Mouse (Mus musculus): ENCODE measurements around the gene Gemin2. TPM values are rescaled to one million over a fixed set of nuclear protein-coding genes. Genes with fewer than 3 reads are reported as not detected.
A peak's percentile ranks its signal among the peaks of the same experiment; 100 is the strongest.
"Not testable (repeated sequence)": the region's sequence is repeated elsewhere in the genome, so short reads cannot be mapped to it uniquely, and the experiment has no call there.

Gene Gemin2
- polyA plus RNA-seq, 1 experiment from 2014 or later, result 40.2 TPM

GRCm38 (mm10) chr12:59052470-59052869 lies 39.3 kb downstream of the Gemin2 start:
- H3K9ac ChIP-seq (ENCODE audit: low read length), result no peak overlapping the region
- DNase-seq (ENCODE audit: low spot score) (no peak), ATAC-seq (ENCODE audit: insufficient number of reproducible peaks, low FRiP score, low TSS enrichment, low read depth) (no peak)
- no peak overlapping the region for H3K27ac ChIP-seq (replicated peaks; ENCODE audit: low read depth, low read length)
- 98% methylated on average over 3 of the region's 3 CpGs for WGBS
- H3K4me2 ChIP-seq (ENCODE audit: low read depth, severe bottlenecking), result no peak overlapping the region
- H3K9me3 ChIP-seq (ENCODE audit: control insufficient read depth, low read length), result no peaks in the 10 kb centered on the region
- no peaks in the 10 kb centered on the region for H3K27me3 ChIP-seq (ENCODE audit: control insufficient read depth, insufficient read depth, low read length)
- H3K4me1 ChIP-seq (ENCODE audit: control insufficient read depth, insufficient read depth, low read length), result no peaks in the 10 kb centered on the region
- no peak overlapping the region for H3K4me3 ChIP-seq (ENCODE audit: low read depth, low read length)
- H3K36me3 ChIP-seq (ENCODE audit: control insufficient read depth, insufficient read depth, low read length), result no peaks in the 10 kb centered on the region; the same call in 1 of the 2 replicates

- ATAC-seq (ENCODE audit: insufficient number of reproducible peaks, low FRiP score, low TSS enrichment, low read depth) (no peak), DNase-seq (ENCODE audit: low spot score) (no peak)
- no peaks in the 10 kb centered on the region for H3K9me3 ChIP-seq (ENCODE audit: control insufficient read depth, low read length)
- H3K9ac ChIP-seq (ENCODE audit: low read length), result no peak overlapping the region
- H3K27ac ChIP-seq (replicated peaks; ENCODE audit: low read depth, low read length), result no peak overlapping the region
- H3K4me3 ChIP-seq (ENCODE audit: low read depth, low read length), result no peak overlapping the region
- H3K27me3 ChIP-seq (ENCODE audit: control insufficient read depth, insufficient read depth, low read length), result no peaks in the 10 kb centered on the region
- H3K36me3 ChIP-seq (ENCODE audit: control insufficient read depth, insufficient read depth, low read length), result no peaks in the 10 kb centered on the region; the same call in 1 of the 2 replicates
- H3K4me1 ChIP-seq (ENCODE audit: control insufficient read depth, insufficient read depth, low read length), result no peaks in the 10 kb centered on the region
- 89% methylated on average over 5 of the region's 5 CpGs for WGBS
- H3K4me2 ChIP-seq (ENCODE audit: low read depth, severe bottlenecking), result no peak overlapping the region
These were observed 40.0 kb downstream of the Gemin2 start for GRCm38 (mm10) chr12:59053166-59053565.

DNA sequence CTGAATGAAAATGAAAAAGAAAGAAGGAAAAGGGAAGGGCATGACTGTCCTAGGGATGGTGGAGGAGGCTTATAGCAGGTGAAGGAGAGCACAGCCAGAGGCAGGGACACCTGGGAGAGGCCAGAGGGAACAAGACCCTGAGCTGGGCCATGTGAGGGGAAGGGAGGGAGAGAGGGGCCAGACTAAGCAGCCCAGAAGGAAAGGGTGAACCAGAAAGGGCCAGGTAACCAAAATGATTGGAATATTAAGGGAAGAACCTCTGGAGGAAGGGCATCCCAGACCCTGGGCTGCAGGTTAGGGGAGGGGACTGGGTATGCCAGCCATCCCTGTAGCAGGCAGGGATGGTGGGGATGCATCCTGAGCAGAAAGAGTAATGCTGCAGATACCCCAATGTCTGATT lies 40.8 kb downstream of the Gemin2 start:
- Histone ChIP-seq H3K27me3 (ENCODE audit: control insufficient read depth, insufficient read depth, low read length) (no peaks in the 10 kb centered on the region), H3K4me1 (ENCODE audit: control insufficient read depth, insufficient read depth, low read length) (no peaks in the 10 kb centered on the region), H3K36me3 (ENCODE audit: control insufficient read depth, insufficient read depth, low read length) (no peaks in the 10 kb centered on the region; the same call in 1 of the 2 replicates), H3K4me2 (ENCODE audit: low read depth, severe bottlenecking) (no peak overlapping the region), H3K9me3 (ENCODE audit: control insufficient read depth, low read length) (no peaks in the 10 kb centered on the region), H3K9ac (ENCODE audit: low read length) (no peak overlapping the region), H3K4me3 (ENCODE audit: low read depth, low read length) (no peak overlapping the region), H3K27ac (replicated peaks; ENCODE audit: low read depth, low read length) (no peak overlapping the region)
- ATAC-seq (ENCODE audit: insufficient number of reproducible peaks, low FRiP score, low TSS enrichment, low read depth) (no peak), DNase-seq (ENCODE audit: low spot score) (no peak)

GRCm38 (mm10) chr12:59055196-59055850 lies 42.1 kb downstream of the Gemin2 start:
- Histone ChIP-seq H3K9ac (ENCODE audit: low read length) (no peak overlapping the region), H3K4me3 (ENCODE audit: low read depth, low read length) (no peak overlapping the region), H3K9me3 (ENCODE audit: control insufficient read depth, low read length) (no peaks in the 10 kb centered on the region), H3K27ac (replicated peaks; ENCODE audit: low read depth, low read length) (no peak overlapping the region), H3K4me2 (ENCODE audit: low read depth, severe bottlenecking) (no peak overlapping the region), H3K27me3 (ENCODE audit: control insufficient read depth, insufficient read depth, low read length) (no peaks in the 10 kb centered on the region), H3K4me1 (ENCODE audit: control insufficient read depth, insufficient read depth, low read length) (peaks cover 2% of the 10 kb centered on the region; the same call in 1 of the 2 replicates), H3K36me3 (ENCODE audit: control insufficient read depth, insufficient read depth, low read length) (no peaks in the 10 kb centered on the region; the same call in 1 of the 2 replicates)
- ATAC-seq (ENCODE audit: insufficient number of reproducible peaks, low FRiP score, low TSS enrichment, low read depth) (no peak), DNase-seq (ENCODE audit: low spot score) (no peak)
- WGBS, result 82% methylated on average over 4 of the region's 4 CpGs

- no peak for DNase-seq (ENCODE audit: low spot score)
- Histone ChIP-seq H3K36me3 (ENCODE audit: control insufficient read depth, insufficient read depth, low read length) (no peaks in the 10 kb centered on the region; the same call in 1 of the 2 replicates), H3K27me3 (ENCODE audit: control insufficient read depth, insufficient read depth, low read length) (no peaks in the 10 kb centered on the region), H3K4me1 (ENCODE audit: control insufficient read depth, insufficient read depth, low read length) (peaks cover 2% of the 10 kb centered on the region; the same call in 1 of the 2 replicates), H3K9ac (ENCODE audit: low read length) (no peak overlapping the region), H3K4me2 (ENCODE audit: low read depth, severe bottlenecking) (no peak overlapping the region), H3K27ac (replicated peaks; ENCODE audit: low read depth, low read length) (no peak overlapping the region), H3K4me3 (ENCODE audit: low read depth, low read length) (no peak overlapping the region), H3K9me3 (ENCODE audit: control insufficient read depth, low read length) (no peaks in the 10 kb centered on the region)
- ATAC-seq (ENCODE audit: insufficient number of reproducible peaks, low FRiP score, low TSS enrichment, low read depth), result no peak
- WGBS, result 99% methylated on average over 11 of the region's 11 CpGs
These were observed 43.0 kb downstream of the Gemin2 start for GRCm38 (mm10) chr12:59056222-59056621.

- H3K4me2 ChIP-seq (ENCODE audit: low read depth, severe bottlenecking); H3K9me3 ChIP-seq (ENCODE audit: control insufficient read depth, low read length); DNase-seq (ENCODE audit: low spot score); H3K4me1 ChIP-seq (ENCODE audit: control insufficient read depth, insufficient read depth, low read length); H3K4me3 ChIP-seq (ENCODE audit: low read depth, low read length); ATAC-seq (ENCODE audit: insufficient number of reproducible peaks, low FRiP score, low TSS enrichment, low read depth); H3K27me3 ChIP-seq (ENCODE audit: control insufficient read depth, insufficient read depth, low read length); H3K27ac ChIP-seq (replicated peaks; ENCODE audit: low read depth, low read length); H3K9ac ChIP-seq (ENCODE audit: low read length); H3K36me3 ChIP-seq (ENCODE audit: control insufficient read depth, insufficient read depth, low read length): not testable (repeated sequence)
- WGBS, result 91% methylated on average over 5 of the region's 5 CpGs
These were observed 45.0 kb downstream of the Gemin2 start for GRCm38 (mm10) chr12:59058242-59058641.

DNA sequence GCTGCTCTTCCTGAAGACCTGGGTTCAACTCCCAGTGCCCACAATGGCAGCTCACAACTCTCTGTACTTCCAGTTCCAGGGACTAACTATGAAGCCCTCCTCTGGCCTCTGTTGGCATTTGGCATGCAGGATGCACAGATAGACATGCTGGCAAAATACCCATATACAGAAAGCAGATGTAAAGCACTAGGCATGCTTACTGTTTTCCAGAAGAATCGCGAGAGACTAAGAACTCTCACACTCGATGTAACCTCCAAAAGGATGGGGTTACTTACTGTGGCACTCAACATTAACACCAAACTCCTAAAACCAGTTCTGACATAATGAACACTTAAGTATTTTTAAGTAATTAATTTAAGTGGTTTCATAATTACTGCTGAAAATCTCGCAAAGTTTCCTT lies 47.1 kb downstream of the Gemin2 start:
- WGBS, result 73% methylated on average over 4 of the region's 4 CpGs
- no peak overlapping the region; the same call in 1 of the 2 replicates for H3K27ac ChIP-seq (replicated peaks; ENCODE audit: low read depth, low read length)
- peak overlapping the region; percentile 85 for H3K4me3 ChIP-seq (ENCODE audit: low read depth, low read length)
- H3K27me3 ChIP-seq (ENCODE audit: control insufficient read depth, insufficient read depth, low read length), result no peaks in the 10 kb centered on the region
- ATAC-seq (ENCODE audit: insufficient number of reproducible peaks, low FRiP score, low TSS enrichment, low read depth), result no peak
- H3K36me3 ChIP-seq (ENCODE audit: control insufficient read depth, insufficient read depth, low read length), result no peaks in the 10 kb centered on the region
- peak overlapping the region; percentile 77 for H3K9ac ChIP-seq (ENCODE audit: low read length)
- peaks cover 2% of the 10 kb centered on the region; the same call in 1 of the 2 replicates for H3K4me1 ChIP-seq (ENCODE audit: control insufficient read depth, insufficient read depth, low read length)
- no peaks in the 10 kb centered on the region for H3K9me3 ChIP-seq (ENCODE audit: control insufficient read depth, low read length)
- H3K4me2 ChIP-seq (ENCODE audit: low read depth, severe bottlenecking), result peak overlapping the region; percentile 63
- no peak for DNase-seq (ENCODE audit: low spot score)

DNA sequence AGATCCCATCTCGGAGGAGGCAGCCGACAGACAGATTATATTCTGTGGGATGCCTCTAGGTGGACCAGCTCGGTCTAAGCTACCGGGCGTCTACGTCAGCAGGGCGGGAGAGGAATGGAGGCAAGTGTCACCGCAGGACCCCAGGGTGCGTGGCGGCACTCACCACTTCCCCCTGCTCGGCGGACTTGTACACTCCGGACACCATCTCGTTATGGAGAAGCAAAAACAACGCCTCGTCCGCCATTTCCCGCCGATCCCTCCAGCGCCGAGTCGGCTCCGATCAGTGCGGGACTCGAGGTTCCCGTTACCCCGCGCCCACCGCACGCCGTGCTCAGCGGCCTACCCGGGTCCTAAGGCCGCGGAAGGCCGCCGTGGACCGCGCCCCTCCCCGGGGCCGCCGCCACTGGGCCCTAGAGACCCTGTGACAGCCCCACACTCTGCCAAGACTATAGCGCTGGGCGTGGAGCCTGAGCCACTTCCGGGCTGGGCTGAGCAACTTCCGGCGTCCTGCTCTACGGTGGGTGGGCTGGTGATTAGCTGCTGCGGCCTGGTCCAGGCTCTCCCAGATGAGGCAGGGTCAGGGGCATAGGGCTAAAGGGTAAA lies 47.9 kb downstream of the Gemin2 start, which contains the start of gene Trappc6b:
TSS of gene Trappc6b (minus strand) at position 480 of the 603 bp plus-strand sequence.
- Histone ChIP-seq H3K4me1 (ENCODE audit: control insufficient read depth, insufficient read depth, low read length) (peaks cover 2% of the 10 kb centered on the region; the same call in 1 of the 2 replicates), H3K27ac (replicated peaks; ENCODE audit: low read depth, low read length) (peak within 1 kb of the TSS; percentile 66), H3K27me3 (ENCODE audit: control insufficient read depth, insufficient read depth, low read length) (no peaks in the 10 kb centered on the region), H3K4me2 (ENCODE audit: low read depth, severe bottlenecking) (peak within 1 kb of the TSS; percentile 63), H3K4me3 (ENCODE audit: low read depth, low read length) (peak within 1 kb of the TSS; percentile 85), H3K9ac (ENCODE audit: low read length) (peak within 1 kb of the TSS; percentile 77), H3K36me3 (ENCODE audit: control insufficient read depth, insufficient read depth, low read length) (no peaks in the 10 kb centered on the region), H3K9me3 (ENCODE audit: control insufficient read depth, low read length) (no peaks in the 10 kb centered on the region)
- WGBS, result under 1% methylated on average over 49 of the region's 49 CpGs
- ATAC-seq (ENCODE audit: insufficient number of reproducible peaks, low FRiP score, low TSS enrichment, low read depth) (peak; percentile 95), DNase-seq (ENCODE audit: low spot score) (peak; percentile 86)

Measured in limb, embryonic 11.5 days (tissue).